Mouse (Mus musculus): ENCODE measurements around the gene Mtss1l. TPM values are rescaled to one million over a fixed set of nuclear protein-coding genes. Genes with fewer than 3 reads are reported as not detected.

Gene Mtss1l
- polyA plus RNA-seq, 1 experiment from 2014 or later = 22.5 TPM

DNA sequence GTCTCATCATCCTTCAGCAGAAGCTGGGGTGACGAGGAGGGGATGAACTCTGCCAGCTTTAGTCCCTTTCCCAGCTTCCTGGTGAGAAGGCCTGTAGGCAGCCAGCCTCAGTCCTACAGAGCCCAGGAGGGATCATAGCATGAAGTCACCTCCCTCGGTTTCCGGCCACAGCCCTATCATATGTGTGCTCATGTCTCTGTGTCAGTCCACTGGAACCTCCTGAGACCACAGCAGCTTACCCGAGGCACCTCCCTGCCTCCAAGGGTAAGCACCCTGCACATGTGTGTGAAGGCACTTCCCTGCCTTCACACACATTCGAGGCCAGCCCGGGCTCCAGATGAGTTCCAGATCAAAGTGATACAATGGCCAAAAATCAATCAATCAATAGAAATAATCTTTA, 69.0 kb downstream of the Mtss1l start:
- no peak overlapping the region for H3K9ac ChIP-seq (replicated peaks)
- H3K27me3 ChIP-seq = no peaks in the 10 kb centered on the region
- no peaks in the 10 kb centered on the region for H3K36me3 ChIP-seq
- no peak overlapping the region for H3K27ac ChIP-seq (replicated peaks)
- WGBS = 86% methylated on average over 6 of the region's 6 CpGs
- H3K4me3 ChIP-seq = no peak overlapping the region
- H3K9me3 ChIP-seq = no peaks in the 10 kb centered on the region
- ATAC-seq (replicated peaks) = no peak
- no peak overlapping the region for H3K4me2 ChIP-seq (replicated peaks)
- H3K4me1 ChIP-seq = no peaks in the 10 kb centered on the region

Other genes starting within 250 kb of the Mtss1l start
- 27.9 and 29.1 TPM in 2 replicates for gene Vac14, start 102.9 kb upstream of the Mtss1l start, polyA plus RNA-seq (2015; fragmentation: Nextera tagmentation; extraction: Ambion mirVana)
- gene Il34, start 84.4 kb downstream of the Mtss1l start, polyA plus RNA-seq (2015; fragmentation: Nextera tagmentation; extraction: Ambion mirVana) = 2.5 and 3.4 TPM in 2 replicates
- gene Cog4, start 125.1 kb downstream of the Mtss1l start, polyA plus RNA-seq (2015; fragmentation: Nextera tagmentation; extraction: Ambion mirVana) = 67.1 and 70.0 TPM in 2 replicates
- 121 TPM in 2 replicates for gene Sf3b3, start 125.3 kb downstream of the Mtss1l start, polyA plus RNA-seq (2015; fragmentation: Nextera tagmentation; extraction: Ambion mirVana)
- 8.5 and 8.7 TPM in 2 replicates for gene Fuk, start 181.0 kb downstream of the Mtss1l start, polyA plus RNA-seq (2015; fragmentation: Nextera tagmentation; extraction: Ambion mirVana)
- gene St3gal2, start 198.4 kb downstream of the Mtss1l start, polyA plus RNA-seq (2015; fragmentation: Nextera tagmentation; extraction: Ambion mirVana) = 24.5 and 25.8 TPM in 2 replicates